Mouse (Mus musculus): ENCODE results near the gene Lrrc75b. TPM values are rescaled to one million over a fixed set of nuclear protein-coding genes. Genes with fewer than 3 reads are reported as not detected.
A peak's percentile ranks its signal among the peaks of the same experiment; 100 is the strongest.

Gene Lrrc75b
- polyA plus RNA-seq, 1 experiment, result 1.1 TPM

GRCm38 (mm10) chr10:75517758-75518143, 42.4 kb downstream of the Lrrc75b start, which contains the start of gene Gucd1:
TSS of gene Gucd1 (minus strand) at chr10:75517972.
- Histone ChIP-seq H3ac (ENCODE audit: control insufficient read depth, insufficient read length) (peak within 1 kb of the TSS; percentile 51), H3K4me3 (peak within 1 kb of the TSS; percentile 80), H3K27me3 (ENCODE audit: control insufficient read depth, insufficient read depth, insufficient read length) (no peaks in the 10 kb centered on the region), H3K79me2 (ENCODE audit: control insufficient read depth, insufficient read depth) (peaks cover 76% of the 10 kb centered on the region), H3K4me2 (ENCODE audit: low read depth) (peak within 1 kb of the TSS; percentile 91), H3K36me3 (ENCODE audit: control insufficient read depth, insufficient read depth) (peaks cover 21% of the 10 kb centered on the region)
- TF ChIP-seq CEBPB (IDR thresholded peaks at IDR 0.05; ENCODE audit: insufficient read depth, poor library complexity, severe bottlenecking) (0 out of 2 replicates have a peak, but pooled peaks have one; percentile 0), MYOG (IDR thresholded peaks at IDR 0.05; ENCODE audit: control insufficient read depth in 1 of 3, insufficient read depth in 1 of 3, insufficient read length in 2 of 3, low read depth in 2 of 3) (no peak), E2F4 (IDR thresholded peaks at IDR 0.05; ENCODE audit: insufficient read depth) (no peak), TCF3 (IDR thresholded peaks at IDR 0.05; ENCODE audit: insufficient read length, low read depth) (no peak), REST (IDR thresholded peaks at IDR 0.05; ENCODE audit: insufficient read depth, insufficient read length) (no peak), POLR2A (IDR thresholded peaks at IDR 0.05; ENCODE audit: insufficient read length, low read depth) (peak; percentile 81), POLR2AphosphoS2 (IDR thresholded peaks at IDR 0.05; ENCODE audit: insufficient read length, low read depth) (peak; percentile 82), SRF (IDR thresholded peaks at IDR 0.05; ENCODE audit: control insufficient read depth, insufficient read length, low read depth) (no peak), MAX (IDR thresholded peaks at IDR 0.05; ENCODE audit: low read depth) (peak; percentile 13), TCF12 (IDR thresholded peaks at IDR 0.05; ENCODE audit: insufficient read depth, poor library complexity, severe bottlenecking) (peak; percentile 22), MYOD1 (IDR thresholded peaks at IDR 0.05; ENCODE audit: control insufficient read depth in 1 of 3, insufficient read length in 2 of 3, low read depth in 2 of 3) (no peak), USF1 (IDR thresholded peaks at IDR 0.05; ENCODE audit: low read depth) (peak; percentile 2)

GRCm38 (mm10) chr10:75517073-75517757, 42.9 kb downstream of the Lrrc75b start, which contains the start of gene Snrpd3:
TSS of gene Snrpd3 (plus strand) at chr10:75517551.
- TF ChIP-seq E2F4 (IDR thresholded peaks at IDR 0.05; ENCODE audit: insufficient read depth) (no peak), MAX (IDR thresholded peaks at IDR 0.05; ENCODE audit: low read depth) (no peak), REST (IDR thresholded peaks at IDR 0.05; ENCODE audit: insufficient read depth, insufficient read length) (no peak), POLR2AphosphoS2 (IDR thresholded peaks at IDR 0.05; ENCODE audit: insufficient read length, low read depth) (peak; percentile 84), USF1 (IDR thresholded peaks at IDR 0.05; ENCODE audit: low read depth) (no peak), SRF (IDR thresholded peaks at IDR 0.05; ENCODE audit: control insufficient read depth, insufficient read length, low read depth) (no peak), TCF3 (IDR thresholded peaks at IDR 0.05; ENCODE audit: insufficient read length, low read depth) (no peak), TCF12 (IDR thresholded peaks at IDR 0.05; ENCODE audit: insufficient read depth, poor library complexity, severe bottlenecking) (no peak), MYOD1 (IDR thresholded peaks at IDR 0.05; ENCODE audit: control insufficient read depth in 1 of 3, insufficient read length in 2 of 3, low read depth in 2 of 3) (peak in 1 of 3 experiments; percentile 14), MYOG (IDR thresholded peaks at IDR 0.05; ENCODE audit: control insufficient read depth in 1 of 3, insufficient read depth in 1 of 3, insufficient read length in 2 of 3, low read depth in 2 of 3) (no peak), CEBPB (IDR thresholded peaks at IDR 0.05; ENCODE audit: insufficient read depth, poor library complexity, severe bottlenecking) (0 out of 2 replicates have a peak, but pooled peaks have one; percentile 1), POLR2A (IDR thresholded peaks at IDR 0.05; ENCODE audit: insufficient read length, low read depth) (peak; percentile 83)
- Histone ChIP-seq H3K4me2 (ENCODE audit: low read depth) (peak within 1 kb of the TSS; percentile 91), H3K27me3 (ENCODE audit: control insufficient read depth, insufficient read depth, insufficient read length) (no peaks in the 10 kb centered on the region), H3K4me3 (peak within 1 kb of the TSS; percentile 80), H3ac (ENCODE audit: control insufficient read depth, insufficient read length) (peak within 1 kb of the TSS; percentile 51), H3K36me3 (ENCODE audit: control insufficient read depth, insufficient read depth) (peaks cover 21% of the 10 kb centered on the region), H3K79me2 (ENCODE audit: control insufficient read depth, insufficient read depth) (peaks cover 70% of the 10 kb centered on the region)

GRCm38 (mm10) chr10:75516724-75517072, 43.4 kb downstream of the Lrrc75b start:
- H3K4me2 ChIP-seq (ENCODE audit: low read depth), result peak overlapping the region; percentile 89
- no peaks in the 10 kb centered on the region for H3K27me3 ChIP-seq (ENCODE audit: control insufficient read depth, insufficient read depth, insufficient read length)
- peak overlapping the region; percentile 51 for H3ac ChIP-seq (ENCODE audit: control insufficient read depth, insufficient read length)
- peaks cover 16% of the 10 kb centered on the region for H3K36me3 ChIP-seq (ENCODE audit: control insufficient read depth, insufficient read depth)
- no peak for TF ChIP-seq TCF3 (IDR thresholded peaks at IDR 0.05; ENCODE audit: insufficient read length, low read depth)
- TF ChIP-seq REST (IDR thresholded peaks at IDR 0.05; ENCODE audit: insufficient read depth, insufficient read length), result no peak
- TF ChIP-seq MYOD1 (IDR thresholded peaks at IDR 0.05; ENCODE audit: control insufficient read depth in 1 of 3, insufficient read length in 2 of 3, low read depth in 2 of 3), result no peak
- TF ChIP-seq SRF (IDR thresholded peaks at IDR 0.05; ENCODE audit: control insufficient read depth, insufficient read length, low read depth), result no peak
- H3K4me3 ChIP-seq, result peak overlapping the region; percentile 80
- H3K79me2 ChIP-seq (ENCODE audit: control insufficient read depth, insufficient read depth), result peaks cover 65% of the 10 kb centered on the region

- H3K4me3 ChIP-seq, result peak overlapping the region; percentile 80
- TF ChIP-seq MYOD1 (IDR thresholded peaks at IDR 0.05; ENCODE audit: control insufficient read depth in 1 of 3, insufficient read length in 2 of 3, low read depth in 2 of 3) (no peak), MAX (IDR thresholded peaks at IDR 0.05; ENCODE audit: low read depth) (no peak), MYOG (IDR thresholded peaks at IDR 0.05; ENCODE audit: control insufficient read depth in 1 of 3, insufficient read depth in 1 of 3, insufficient read length in 2 of 3, low read depth in 2 of 3) (no peak), POLR2A (IDR thresholded peaks at IDR 0.05; ENCODE audit: insufficient read length, low read depth) (no peak), TCF3 (IDR thresholded peaks at IDR 0.05; ENCODE audit: insufficient read length, low read depth) (no peak), USF1 (IDR thresholded peaks at IDR 0.05; ENCODE audit: low read depth) (no peak), E2F4 (IDR thresholded peaks at IDR 0.05; ENCODE audit: insufficient read depth) (no peak), TCF12 (IDR thresholded peaks at IDR 0.05; ENCODE audit: insufficient read depth, poor library complexity, severe bottlenecking) (no peak), POLR2AphosphoS2 (IDR thresholded peaks at IDR 0.05; ENCODE audit: insufficient read length, low read depth) (no peak), CEBPB (IDR thresholded peaks at IDR 0.05; ENCODE audit: insufficient read depth, poor library complexity, severe bottlenecking) (no peak)
- H3K27me3 ChIP-seq (ENCODE audit: control insufficient read depth, insufficient read depth, insufficient read length), result no peaks in the 10 kb centered on the region
- peak overlapping the region; percentile 51 for H3ac ChIP-seq (ENCODE audit: control insufficient read depth, insufficient read length)
- H3K4me2 ChIP-seq (ENCODE audit: low read depth), result peak overlapping the region; percentile 89
- H3K36me3 ChIP-seq (ENCODE audit: control insufficient read depth, insufficient read depth), result peaks cover 11% of the 10 kb centered on the region
- peaks cover 60% of the 10 kb centered on the region for H3K79me2 ChIP-seq (ENCODE audit: control insufficient read depth, insufficient read depth)
Measured at GRCm38 (mm10) chr10:75516038-75516723, 43.9 kb downstream of the Lrrc75b start.

All from myocyte (in vitro differentiated cells).